Mouse (Mus musculus) heart, adult 2 months (tissue): Measurements from ENCODE around the gene Msantd1.

ENCODE experiments used
- CTCF ChIP-seq: fragments of 200-600 bp; IDR thresholded peaks from 2 replicates; pipeline ENCODE4 v1.8.1; 2022; ENCODE audit warnings: antibody characterized with exemption, mild to moderate bottlenecking, moderate library complexity
- EP300 ChIP-seq: fragments of 200-500 bp; IDR thresholded peaks from 2 replicates; pipeline ENCODE4 v1.6.1; 2011; ENCODE audit warnings: low read depth, low read length, control low read depth; ENCODE audit not compliant: insufficient read depth
- POLR2A ChIP-seq: fragments of 200-500 bp; IDR thresholded peaks from 2 replicates; pipeline ENCODE4 v1.6.1; 2011; ENCODE audit warnings: mild to moderate bottlenecking, low read depth, low read length, control low read depth; ENCODE audit not compliant: insufficient read depth

DNA sequence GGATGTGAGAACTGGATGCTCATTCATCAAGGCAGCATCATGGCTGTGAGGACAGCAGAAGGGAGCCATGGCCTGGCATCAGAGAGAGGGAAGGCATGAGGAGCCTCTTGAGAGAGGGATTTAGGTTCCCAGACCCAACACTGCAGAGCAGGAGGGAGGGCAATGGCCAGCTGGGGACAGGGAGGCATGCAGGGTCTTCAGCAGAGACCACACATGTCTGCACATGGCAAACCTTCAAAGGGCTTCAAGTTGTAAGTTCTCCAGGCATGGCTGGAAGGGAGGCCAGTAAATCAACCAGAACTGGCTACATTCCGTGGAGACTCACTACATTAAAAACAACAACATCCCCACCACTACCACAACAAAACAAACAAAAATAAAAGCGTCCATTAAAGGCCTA lies 23.3 kb downstream of the Msantd1 start:
- TF ChIP-seq POLR2A, result no peak
- TF ChIP-seq CTCF, result no peak
- TF ChIP-seq EP300, result no peak
